Mouse (Mus musculus) fat pad, adult 2 months (tissue): ENCODE measurements around the gene Dync2h1.
A peak's percentile ranks its signal among the peaks of the same experiment; 100 is the strongest.
"Not testable (repeated sequence)": the region's sequence is repeated elsewhere in the genome, so short reads cannot be mapped to it uniquely, and the experiment has no call there.

ENCODE experiments used
- DNase-seq: peaks from one replicate; pipeline ENCODE4 v3.0.0-alpha.2; 2011; ENCODE audit warnings: low read depth, low spot score; ENCODE audit errors: extremely low read depth

The Dync2h1 gene

DNA sequence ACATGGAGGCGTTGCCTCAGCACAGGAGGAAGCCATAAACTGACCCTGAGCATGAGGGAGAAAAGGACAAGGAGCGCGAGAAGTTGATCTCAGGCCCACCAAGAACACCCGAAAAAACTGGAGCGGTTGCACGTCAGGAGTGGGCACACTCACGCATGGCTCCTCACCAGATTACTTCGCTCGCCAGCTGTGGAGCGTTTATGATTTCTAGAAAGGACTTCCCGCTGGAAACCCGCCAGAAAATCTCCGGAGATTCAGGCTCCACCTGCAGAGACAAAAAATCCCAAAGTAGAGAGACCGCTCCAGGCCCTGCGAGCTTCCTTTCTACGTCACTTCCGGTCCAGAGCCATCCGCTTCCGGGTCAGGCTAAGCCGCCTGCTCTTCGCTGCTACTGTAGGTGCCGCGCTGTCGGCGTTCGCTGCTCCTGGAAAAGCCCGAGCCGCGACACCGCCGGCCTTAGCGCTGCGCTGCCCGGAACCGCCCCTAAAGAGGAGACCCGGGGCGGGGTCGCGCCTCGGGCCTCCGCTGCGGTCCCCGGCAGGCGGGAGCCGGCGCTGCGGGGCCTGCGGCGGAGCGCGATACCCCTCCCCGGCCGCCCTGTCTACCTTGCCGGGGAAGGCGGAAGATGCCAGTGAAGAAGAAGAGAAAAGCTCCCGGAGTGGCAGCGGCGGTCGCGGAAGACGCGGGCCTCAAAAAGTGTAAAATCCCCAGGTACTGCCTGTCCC is at the start of gene Dync2h1, which contains the start of gene Dcun1d5:
Gene Dync2h1, minus strand, starts transcription at position 275 of the 725 bp plus-strand sequence.
Gene Dcun1d5, plus strand, starts transcription at position 349 of the 725 bp plus-strand sequence.
- peak; percentile 57 for DNase-seq

DNA sequence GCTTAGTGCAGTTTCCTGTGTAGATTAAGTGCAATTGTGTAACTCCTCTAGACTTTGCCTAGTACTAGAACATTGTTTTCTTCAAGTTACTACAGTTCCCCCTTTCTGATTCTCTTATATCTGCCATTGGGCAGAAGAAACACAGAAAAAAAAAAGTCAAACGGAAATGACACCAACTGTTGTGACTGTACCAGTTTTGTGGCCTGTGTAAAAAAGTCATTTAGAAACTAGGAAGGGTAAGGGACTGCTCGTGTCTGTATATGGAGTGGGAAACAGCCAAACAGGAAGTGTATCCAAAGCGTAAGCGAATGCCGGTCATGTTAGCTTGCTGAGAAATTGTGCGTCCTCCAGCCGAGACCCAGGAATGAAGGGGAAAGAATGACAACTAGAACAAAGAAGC is 37.2 kb upstream of the Dync2h1 start:
- DNase-seq: no peak

DNA sequence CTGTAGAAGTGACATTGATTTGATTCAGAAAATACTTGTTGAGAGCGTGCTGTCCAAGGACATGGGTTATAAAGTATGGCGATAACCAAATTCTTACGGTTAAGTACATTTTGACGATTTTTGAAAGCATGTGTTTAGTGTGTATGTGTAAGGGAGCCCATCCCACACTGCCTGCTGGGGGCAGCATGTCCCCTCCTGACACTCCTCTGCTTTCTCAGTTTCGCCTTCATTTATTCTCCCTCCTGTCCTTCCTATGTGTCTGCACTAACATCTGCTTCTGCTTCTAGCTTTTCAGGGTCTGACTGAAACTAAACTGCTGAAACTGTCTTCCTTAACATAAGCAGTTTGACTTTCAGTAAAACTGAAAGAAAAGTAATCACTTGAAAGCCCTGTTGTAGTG is 36.8 kb upstream of the Dync2h1 start:
- DNase-seq: no peak

GRCm38 (mm10) chr9:7216240-7216639 is 32.0 kb upstream of the Dync2h1 start:
- DNase-seq: no peak

GRCm38 (mm10) chr9:7190694-7191093 is 6.4 kb upstream of the Dync2h1 start:
- not testable (repeated sequence) for DNase-seq

- no peak for DNase-seq
Observed at GRCm38 (mm10) chr9:7184897-7185291, 648 bp upstream of the Dync2h1 start.

DNA sequence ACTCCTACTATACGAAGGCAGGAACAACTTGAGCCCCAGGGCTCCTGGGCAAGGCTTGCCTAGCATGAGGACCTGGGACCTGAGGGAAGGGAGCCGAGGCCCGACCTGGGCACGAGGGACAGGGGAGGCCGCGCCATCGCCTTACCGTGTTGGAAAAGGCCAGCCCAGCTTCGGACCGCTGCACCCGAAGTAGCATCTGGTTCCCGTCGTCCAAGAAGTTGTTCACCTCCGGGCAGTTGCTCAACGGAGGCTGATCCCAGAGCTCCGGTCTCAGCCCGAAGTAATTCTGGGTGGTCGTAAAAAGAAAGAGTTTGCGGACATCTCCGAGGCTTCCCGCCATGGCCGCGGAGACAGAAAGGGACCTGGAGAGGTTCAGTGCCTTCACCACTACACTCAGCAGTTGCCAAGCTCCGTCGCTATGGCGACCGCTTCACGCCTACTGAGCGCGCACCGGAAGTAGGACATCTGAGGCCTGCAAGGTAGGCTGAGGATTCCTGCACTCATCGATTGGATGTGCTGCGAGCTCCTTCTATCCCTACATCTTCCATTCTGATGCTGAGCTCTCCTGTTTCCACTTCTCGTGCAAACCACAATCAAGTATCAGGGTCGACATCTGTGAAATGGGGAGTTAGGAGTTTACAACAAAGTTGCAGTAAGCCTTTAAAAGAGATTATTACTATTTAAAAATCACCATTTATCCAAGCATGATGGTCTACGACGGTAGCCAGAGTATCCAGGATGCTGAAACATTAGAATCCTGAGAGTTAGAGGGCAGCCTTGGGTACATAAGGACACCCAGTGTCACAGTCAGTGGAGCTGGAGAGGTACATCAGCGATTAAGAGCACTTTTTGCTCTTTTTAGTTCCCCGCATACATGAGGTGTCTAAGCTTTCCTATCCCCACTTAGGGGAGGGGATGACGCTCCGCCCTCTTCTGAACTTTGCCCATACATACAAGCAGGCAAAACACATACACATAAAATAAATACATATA is 7.3 kb downstream of the Dync2h1 start:
- no peak for DNase-seq

DNA sequence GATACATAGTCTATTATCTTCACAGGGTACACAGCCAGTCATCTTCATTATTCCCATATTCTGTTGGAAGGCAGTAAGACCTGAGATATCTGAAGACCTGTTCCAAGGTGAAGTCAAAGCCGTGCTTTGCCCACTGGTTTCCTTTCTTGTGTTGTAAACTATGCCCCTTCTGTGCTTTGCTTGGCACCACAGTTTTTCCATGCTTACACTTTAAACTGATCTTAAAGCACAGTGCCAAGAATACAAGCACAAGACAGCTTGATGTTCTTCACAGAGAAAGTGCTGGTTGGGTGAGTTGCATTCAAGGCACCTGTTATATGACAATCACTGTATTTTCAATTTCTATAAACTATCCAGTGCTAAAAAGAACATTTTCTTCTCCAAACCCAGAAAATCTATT is 10.5 kb downstream of the Dync2h1 start:
- DNase-seq: no peak

- no peak for DNase-seq
Observed at GRCm38 (mm10) chr9:7167339-7167998, 16.8 kb downstream of the Dync2h1 start.

DNA sequence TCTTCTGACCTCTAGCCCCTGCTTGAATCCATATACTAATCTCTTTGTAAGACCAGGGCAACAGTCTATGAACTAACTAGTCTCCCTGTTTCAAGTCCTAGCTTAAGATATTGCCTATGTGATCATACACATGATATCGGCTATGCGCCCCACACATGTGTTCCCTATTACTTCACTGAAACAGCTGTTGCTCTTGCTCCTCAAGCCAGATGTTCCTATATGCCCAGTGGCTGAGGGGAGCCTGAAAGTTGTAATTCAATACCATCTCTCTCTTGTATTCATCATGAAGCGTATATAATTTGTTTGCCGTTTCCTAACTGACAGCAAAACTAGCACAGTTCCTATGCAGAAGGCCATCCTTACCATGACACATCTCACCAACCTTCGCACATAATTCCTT is 23.6 kb downstream of the Dync2h1 start:
- no peak for DNase-seq

DNA sequence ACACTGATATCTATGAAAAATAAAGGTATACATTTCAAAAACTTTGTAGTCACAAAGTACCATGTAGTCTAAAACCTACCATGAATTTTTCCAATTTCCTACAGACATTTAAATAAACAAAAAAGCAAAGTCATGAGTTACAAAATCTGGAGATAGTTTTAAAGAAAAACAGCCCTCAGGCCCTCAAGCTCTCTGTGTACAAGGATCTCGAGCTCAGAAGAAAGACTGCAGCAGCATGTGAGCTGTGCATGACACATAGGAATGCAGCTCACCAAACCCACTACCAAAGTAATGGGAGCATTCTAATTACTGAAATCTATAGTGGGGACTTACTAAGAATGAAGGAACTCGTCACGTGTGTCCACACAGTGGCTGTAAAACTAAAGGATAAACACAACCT is 24.5 kb downstream of the Dync2h1 start:
- no peak for DNase-seq

DNA sequence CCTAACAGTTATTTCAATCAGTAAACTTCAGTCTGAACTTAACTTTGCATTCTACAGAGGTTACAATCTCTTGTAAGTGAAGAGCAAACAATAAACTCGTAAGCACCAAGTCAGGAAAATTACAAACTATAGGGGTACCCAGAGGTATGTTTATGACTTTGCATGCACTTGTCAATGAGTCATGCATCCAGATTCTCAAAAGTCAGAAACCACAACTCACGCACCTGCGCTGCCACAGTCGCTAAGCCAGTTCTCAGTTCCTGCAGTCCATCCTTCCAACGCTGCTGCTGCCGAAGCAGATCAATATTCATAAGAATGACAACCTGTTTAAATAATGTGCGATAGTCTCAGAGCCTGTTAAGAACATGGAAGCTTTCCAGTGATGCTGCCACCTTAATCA is 25.6 kb downstream of the Dync2h1 start:
- DNase-seq: no peak

DNA sequence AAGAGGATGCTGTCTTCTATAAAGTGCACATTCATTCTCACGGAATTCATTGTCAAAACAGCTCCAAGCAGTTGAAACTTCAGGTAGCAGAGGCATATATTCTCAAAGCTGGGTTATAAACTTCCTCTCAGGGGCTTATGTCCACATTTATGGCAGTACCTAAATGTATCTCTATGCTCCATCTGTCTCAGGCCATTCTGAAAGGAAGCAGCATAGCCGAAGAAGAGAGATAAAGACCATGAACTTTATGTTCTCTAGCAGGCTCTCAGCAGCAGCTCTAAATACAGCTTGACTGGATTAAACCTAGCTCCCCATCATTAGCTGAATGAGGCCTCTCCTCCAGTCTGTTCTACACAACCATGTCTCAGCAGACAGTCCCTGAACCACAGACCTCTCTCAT is 29.9 kb downstream of the Dync2h1 start:
- no peak for DNase-seq

DNA sequence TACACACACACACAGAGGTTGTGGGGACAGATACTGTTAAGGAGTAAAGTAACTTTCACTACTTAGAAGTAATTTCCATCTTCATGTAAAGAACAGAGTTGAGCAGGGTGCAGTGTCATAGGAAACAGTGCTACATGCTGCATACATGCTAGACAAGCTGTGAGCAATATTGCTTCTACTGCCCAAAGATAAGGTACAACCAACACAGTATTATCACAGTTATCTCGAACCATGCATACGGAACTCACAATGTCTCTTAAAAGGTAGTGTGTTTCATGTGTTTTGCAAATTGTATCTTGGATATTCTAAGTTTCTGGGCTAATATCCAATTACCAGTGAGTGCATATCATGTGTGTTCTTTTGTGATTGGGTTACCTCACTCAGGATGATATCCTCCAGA is 61.4 kb downstream of the Dync2h1 start:
- no peak for DNase-seq

DNA sequence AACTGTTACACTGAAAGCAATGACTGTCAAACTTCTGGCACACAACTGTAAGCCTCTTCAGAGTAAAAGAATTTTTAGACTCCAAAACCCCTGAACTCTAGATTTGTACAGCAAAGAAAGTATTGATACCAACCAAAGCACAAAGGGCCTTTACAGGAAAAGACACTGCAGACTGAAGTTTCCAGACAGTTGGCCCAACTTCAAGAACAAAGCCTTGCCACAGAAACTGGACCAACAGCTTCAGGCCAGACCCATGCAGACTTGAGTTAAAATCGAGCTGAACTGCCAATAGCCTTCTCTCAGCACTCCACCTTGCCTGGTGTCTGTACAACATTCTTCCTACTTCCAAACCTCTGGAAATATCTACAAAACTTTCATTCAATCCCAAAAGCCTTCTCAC is 74.1 kb downstream of the Dync2h1 start:
- DNase-seq: peak; percentile 3

- DNase-seq: peak; percentile 61
Observed at GRCm38 (mm10) chr9:7101361-7101760, 82.9 kb downstream of the Dync2h1 start.

GRCm38 (mm10) chr9:7074625-7075024 is 109.6 kb downstream of the Dync2h1 start:
- no peak for DNase-seq

- no peak for DNase-seq
Observed at GRCm38 (mm10) chr9:7070846-7071245, 113.4 kb downstream of the Dync2h1 start.

DNA sequence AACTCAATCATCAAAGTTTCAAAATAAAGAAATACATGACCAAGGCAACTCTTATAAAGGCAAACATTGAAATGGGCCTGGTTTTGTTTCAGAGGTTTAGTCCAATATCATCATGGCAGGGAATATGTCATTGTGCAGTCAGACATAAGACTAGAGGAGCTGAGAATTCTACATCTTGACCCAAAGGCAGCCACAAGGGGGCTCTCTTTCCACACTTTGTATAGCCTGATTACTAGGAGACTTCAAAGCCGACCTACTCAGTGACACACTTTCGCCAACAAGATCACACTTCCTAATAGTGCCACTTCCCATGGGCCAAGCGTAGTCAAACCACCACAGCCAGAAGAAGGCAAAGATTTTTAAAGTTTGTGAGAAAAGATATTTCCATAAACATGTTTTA is 133.7 kb downstream of the Dync2h1 start:
- no peak for DNase-seq

- no peak for DNase-seq
Observed at GRCm38 (mm10) chr9:7042635-7043273, 141.5 kb downstream of the Dync2h1 start.

GRCm38 (mm10) chr9:7041231-7041630 is 143.0 kb downstream of the Dync2h1 start:
- DNase-seq: no peak
